Mouse (Mus musculus) ES-E14 (cell line): Measurements from ENCODE around the gene Shisa6. TPM values are rescaled to one million over a fixed set of nuclear protein-coding genes. Genes with fewer than 3 reads are reported as not detected.

ENCODE experiments used
- DNase-seq: peaks from one replicate; pipeline ENCODE4 v3.0.0-alpha.2; 2013; ENCODE audit warnings: low read depth, low spot score
- H3K27ac ChIP-seq: 2 replicates; pipeline ENCODE4 v1.5.1; 2012; ENCODE audit warnings: low read depth, mild to moderate bottlenecking, low read length, moderate library complexity, mixed read lengths; ENCODE audit not compliant: poor library complexity, insufficient read depth, severe bottlenecking
- H3K36me3 ChIP-seq: 2 replicates; pipeline ENCODE4 v1.6.1; 2012; ENCODE audit warnings: mild to moderate bottlenecking, low read length, moderate library complexity, mixed read lengths; ENCODE audit not compliant: control insufficient read depth, poor library complexity, insufficient read depth, severe bottlenecking
- H3K4me1 ChIP-seq, 2 experiments: fragments of 150-350 bp in 1 of 2; sonication (generic) in 1 of 2; 2 replicates each; pipeline ENCODE4 v1.6.1; 2012; ENCODE audit warnings: low read length in 2 of 2, mild to moderate bottlenecking in 1 of 2, mixed read lengths in 1 of 2; ENCODE audit not compliant: control insufficient read depth in 2 of 2, insufficient read depth in 2 of 2, poor library complexity in 1 of 2
- H3K4me3 ChIP-seq, 2 experiments: fragments of 150-350 bp in 1 of 2; sonication (generic) in 1 of 2; 2 replicates each; pipeline ENCODE4 v1.5.1; 2012; ENCODE audit warnings: low read length in 2 of 2, low read depth in 1 of 2, mild to moderate bottlenecking in 1 of 2, mixed read lengths in 1 of 2; ENCODE audit not compliant: insufficient read depth in 1 of 2, poor library complexity in 1 of 2, severe bottlenecking in 1 of 2
- H3K9ac ChIP-seq: 2 replicates; pipeline ENCODE4 v1.6.1; 2012; ENCODE audit warnings: low read depth, mild to moderate bottlenecking, low read length, mixed read lengths; ENCODE audit not compliant: poor library complexity, insufficient read depth, severe bottlenecking
- H3K9me3 ChIP-seq: fragments of 150-350 bp; sonication (generic); 2 replicates; pipeline ENCODE4 v1.6.1; 2012; ENCODE audit warnings: low read depth, mild to moderate bottlenecking, low read length; ENCODE audit not compliant: control insufficient read depth, insufficient read depth
- CHD2 ChIP-seq: IDR thresholded peaks from 2 replicates; pipeline ENCODE4 v1.6.1; 2014; ENCODE audit warnings: mild to moderate bottlenecking, low read depth, low read length, inconsistent platforms
- HCFC1 ChIP-seq: IDR thresholded peaks from 2 replicates; pipeline ENCODE4 v1.6.1; 2012; ENCODE audit warnings: low read length, inconsistent platforms, borderline replicate concordance; ENCODE audit not compliant: insufficient read depth
- MAFK ChIP-seq: IDR thresholded peaks from 2 replicates; pipeline ENCODE4 v1.6.1; 2014; ENCODE audit warnings: mild to moderate bottlenecking, low read depth, low read length, inconsistent platforms; ENCODE audit not compliant: insufficient read depth
- ZC3H11A ChIP-seq: IDR thresholded peaks from 2 replicates; pipeline ENCODE4 v1.6.1; 2012; ENCODE audit warnings: low read depth, mild to moderate bottlenecking, inconsistent platforms, low read length, borderline replicate concordance
- ZNF384 ChIP-seq: IDR thresholded peaks from 2 replicates; pipeline ENCODE4 v1.6.1; 2012; ENCODE audit warnings: low read depth, low read length, inconsistent platforms
- in situ Hi-C, 2 experiments: fragments of 600-800 bp; cut with MboI; formaldehyde crosslinking; loops; one replicate each; pipeline ENCODE4 v1.15.1; 2025; ENCODE audit warnings: low sequenced_read_pairs in 2 of 2, inconsistent platforms in 1 of 2; ENCODE audit not compliant: unreplicated experiment in 2 of 2
- total RNA-seq: library from RNA; depleted of rRNA; stranded (reverse); fragments of 300-350 nt; gene quantifications from 2 replicates; pipeline ENCODE4 v1.2.3, GENCODE M21; 2012

The Shisa6 gene
- total RNA-seq, 1 experiment, result 0.09 TPM

GRCm38 (mm10) chr11:66498857-66499445 is 26.8 kb downstream of the Shisa6 start:
- H3K9ac ChIP-seq, result no peak overlapping the region
- in situ Hi-C loops, result no loop called here
- no peaks in the 10 kb centered on the region for H3K9me3 ChIP-seq
- no peak for TF ChIP-seq MAFK
- TF ChIP-seq ZC3H11A, result no peak
- no peak for TF ChIP-seq CHD2
- H3K4me3 ChIP-seq, result no peak overlapping the region
- no peaks in the 10 kb centered on the region for H3K36me3 ChIP-seq
- no peak overlapping the region for H3K27ac ChIP-seq
- no peak for DNase-seq
- H3K4me1 ChIP-seq, result no peaks in the 10 kb centered on the region

DNA sequence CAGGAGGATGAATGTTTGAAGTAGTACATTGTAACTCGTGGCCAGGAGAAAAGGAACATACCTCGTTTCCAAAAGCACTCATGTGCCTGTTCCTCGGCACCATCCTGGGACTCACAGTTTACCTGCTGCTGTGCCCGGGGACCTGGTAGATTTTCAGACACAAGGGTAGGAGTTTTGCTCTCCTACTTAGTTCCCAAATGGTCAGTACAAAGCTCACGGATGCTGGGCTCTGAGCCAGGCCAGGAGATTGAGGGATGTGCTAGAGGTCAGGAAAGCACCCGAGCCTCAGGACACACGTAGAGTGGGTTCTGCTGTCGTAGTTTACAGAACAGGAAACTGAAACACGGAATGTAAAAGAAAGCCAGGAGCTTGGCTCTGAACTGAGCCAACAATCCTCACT is 29.5 kb downstream of the Shisa6 start:
- Histone ChIP-seq H3K9me3 (no peaks in the 10 kb centered on the region), H3K4me3 (no peak overlapping the region), H3K36me3 (no peaks in the 10 kb centered on the region), H3K9ac (no peak overlapping the region), H3K4me1 (no peaks in the 10 kb centered on the region), H3K27ac (no peak overlapping the region)
- no peak for TF ChIP-seq ZNF384
- TF ChIP-seq CHD2, result no peak
- no peak for TF ChIP-seq HCFC1
- no peak for TF ChIP-seq MAFK
- no peak for TF ChIP-seq ZC3H11A
- no peak for DNase-seq
- in situ Hi-C loops, result no loop called here

DNA sequence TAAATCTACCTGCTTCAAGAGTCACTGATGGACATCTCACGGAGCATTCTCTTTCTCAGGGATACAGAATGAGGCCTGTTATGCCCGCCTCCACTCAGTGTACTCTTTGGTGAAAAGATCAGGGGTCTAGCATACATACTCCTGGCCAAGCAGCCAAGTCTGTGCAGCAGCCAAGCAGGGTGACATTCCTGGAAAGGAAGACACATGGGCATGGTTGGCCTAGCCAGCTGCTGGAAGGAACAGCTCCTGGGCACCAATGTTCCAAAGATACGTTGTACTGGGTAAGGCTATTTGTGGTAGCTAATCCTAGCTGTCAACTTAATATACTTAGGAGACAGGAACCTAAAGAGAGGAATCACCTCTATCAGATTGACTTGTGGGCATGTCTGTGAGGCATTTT is 31.4 kb downstream of the Shisa6 start:
- Histone ChIP-seq H3K9me3 (no peaks in the 10 kb centered on the region), H3K36me3 (no peaks in the 10 kb centered on the region), H3K4me1 (no peaks in the 10 kb centered on the region), H3K4me3 (no peak overlapping the region), H3K27ac (no peak overlapping the region), H3K9ac (no peak overlapping the region)
- in situ Hi-C loops, result no loop called here
- no peak for TF ChIP-seq HCFC1
- no peak for TF ChIP-seq ZNF384
- TF ChIP-seq MAFK, result no peak
- no peak for TF ChIP-seq CHD2
- TF ChIP-seq ZC3H11A, result no peak
- DNase-seq, result no peak

DNA sequence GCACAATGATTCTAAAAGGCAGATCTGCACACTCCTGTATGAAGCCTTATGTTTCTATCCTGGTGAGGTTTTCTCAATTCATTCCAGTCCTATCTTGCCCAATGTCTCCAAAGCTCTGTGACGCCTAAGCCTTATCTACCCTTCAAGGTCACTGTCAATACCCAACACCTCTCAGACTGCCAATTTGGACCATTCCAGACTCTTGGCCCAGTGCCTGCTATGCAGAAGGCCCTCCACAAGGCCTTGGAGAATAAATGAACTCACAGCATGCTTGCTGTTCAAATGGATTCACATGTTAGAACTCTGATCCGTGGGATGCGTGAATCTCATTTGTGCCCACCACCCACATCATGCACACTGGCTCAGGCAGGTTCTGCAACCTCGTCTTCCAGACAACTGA is 38.0 kb downstream of the Shisa6 start:
- Histone ChIP-seq H3K4me1 (no peaks in the 10 kb centered on the region), H3K9me3 (no peaks in the 10 kb centered on the region), H3K27ac (no peak overlapping the region), H3K9ac (no peak overlapping the region), H3K36me3 (no peaks in the 10 kb centered on the region), H3K4me3 (no peak overlapping the region)
- in situ Hi-C loops, result no loop called here
- no peak for DNase-seq
- TF ChIP-seq HCFC1 (no peak), ZNF384 (no peak)

DNA sequence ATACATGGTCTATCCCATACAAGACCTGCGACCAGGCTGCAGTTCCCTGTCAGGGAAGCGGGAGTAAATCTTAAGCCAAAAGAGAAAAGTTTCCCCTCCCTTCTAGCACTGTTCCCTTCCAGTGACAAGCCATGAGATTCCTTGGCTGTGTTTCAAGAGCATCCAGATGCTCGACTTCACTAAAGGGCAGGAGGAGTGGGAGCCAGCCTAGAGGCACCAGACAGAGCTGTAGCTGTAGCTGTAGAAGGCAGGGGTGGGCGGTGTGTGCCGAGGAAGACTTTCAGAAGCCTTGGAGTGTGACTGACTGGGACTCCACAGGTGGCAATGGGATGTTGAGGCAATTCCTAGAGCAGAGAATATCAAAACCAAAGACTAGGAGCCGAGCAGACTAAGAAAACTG is 43.3 kb downstream of the Shisa6 start:
- in situ Hi-C loops, result no loop called here
- H3K4me3 ChIP-seq, result no peak overlapping the region
- H3K9me3 ChIP-seq, result no peaks in the 10 kb centered on the region
- H3K36me3 ChIP-seq, result no peaks in the 10 kb centered on the region
- H3K9ac ChIP-seq, result no peak overlapping the region
- TF ChIP-seq CHD2 (no peak), ZNF384 (no peak)
- H3K4me1 ChIP-seq, result no peaks in the 10 kb centered on the region
- H3K27ac ChIP-seq, result no peak overlapping the region
- DNase-seq, result no peak
